Mouse (Mus musculus): Measurements from ENCODE around the gene Fam167b.
A peak's percentile ranks its signal among the peaks of the same experiment; 100 is the strongest.

The Fam167b gene

GRCm38 (mm10) chr4:129578466-129578865 is at the start of gene Fam167b:
Fam167b (minus strand) TSS chr4:129578549.
- no peak for DNase-seq

DNA sequence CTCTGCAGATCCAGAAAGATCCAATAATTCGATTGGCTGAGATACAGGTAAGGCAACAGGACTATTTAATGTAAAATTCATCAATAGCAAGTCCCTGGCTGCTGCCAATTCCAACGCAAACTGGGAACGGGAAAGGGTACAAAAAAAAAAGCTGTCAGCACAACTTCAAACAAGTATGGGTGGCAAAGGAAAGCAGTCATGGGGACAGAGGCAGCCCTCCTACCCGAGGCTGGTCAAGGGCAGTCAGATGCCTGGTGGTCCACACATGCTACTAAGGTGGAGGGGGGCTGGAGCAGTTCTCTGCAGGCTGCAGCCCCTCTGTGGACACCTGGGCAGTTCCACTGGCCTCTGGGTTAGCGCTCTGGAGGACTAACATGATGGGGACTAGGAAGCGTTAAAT is 47.7 kb upstream of the Fam167b start:
- no peak for DNase-seq

- DNase-seq: no peak
These were observed 47.1 kb upstream of the Fam167b start for GRCm38 (mm10) chr4:129625496-129625895.

GRCm38 (mm10) chr4:129625029-129625370 is 46.7 kb upstream of the Fam167b start:
- peak; percentile 72 for DNase-seq

DNA sequence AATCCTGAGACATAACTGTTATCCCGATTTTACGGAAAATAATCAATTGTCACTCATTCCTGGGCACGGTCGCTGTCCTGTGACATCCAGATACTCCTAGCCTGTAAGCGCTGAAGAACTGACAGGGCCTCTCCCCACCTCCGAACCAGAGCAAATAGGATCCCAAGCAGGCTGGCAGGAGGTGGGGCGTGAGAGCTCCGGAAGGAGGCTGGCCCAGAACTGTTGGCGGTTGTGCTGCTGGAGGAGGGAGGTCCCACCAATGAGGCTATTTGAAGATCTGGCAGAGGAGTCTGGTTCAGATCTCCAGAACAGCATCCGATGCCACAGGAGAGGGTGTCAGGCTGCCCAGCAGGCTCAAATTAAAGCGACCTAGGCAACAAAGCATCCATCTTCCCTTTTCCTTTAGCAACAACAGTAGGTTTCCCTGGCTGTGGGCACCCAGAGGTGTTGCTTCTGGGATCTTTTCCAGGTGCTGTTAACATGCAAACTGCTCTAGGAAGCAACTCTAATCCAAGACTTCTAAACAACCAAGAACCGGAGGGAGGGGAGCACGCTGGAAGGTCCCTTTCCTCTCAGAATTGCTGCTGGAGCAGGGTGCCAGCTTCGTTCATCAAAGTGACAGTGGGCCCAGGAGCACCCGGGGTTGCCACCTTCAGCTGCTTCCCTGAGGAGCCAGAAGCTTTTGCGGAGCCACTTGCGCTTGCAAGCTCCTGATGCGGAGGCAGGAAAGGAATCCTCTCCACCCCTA is 46.1 kb upstream of the Fam167b start:
- peak; percentile 88 for DNase-seq

DNA sequence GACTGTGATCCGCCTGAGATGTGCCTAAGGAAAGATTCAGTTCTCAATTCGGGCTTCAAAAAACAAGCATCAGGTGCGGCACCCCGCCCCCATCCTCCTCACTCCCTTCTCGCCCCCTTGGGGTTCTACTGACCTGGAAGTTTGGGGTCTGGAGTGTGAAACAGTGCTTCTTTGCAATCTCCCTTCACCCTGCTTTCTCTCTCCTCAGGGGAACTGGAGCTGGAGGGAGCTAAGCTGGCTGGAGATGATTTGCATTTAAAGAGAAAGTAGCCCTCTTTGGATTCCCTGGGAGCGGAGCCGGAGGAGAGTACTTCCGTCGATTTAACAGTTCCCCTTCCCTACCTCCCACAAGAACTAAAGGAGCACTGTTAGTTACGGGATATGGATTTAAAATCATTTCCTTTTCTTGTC is 45.3 kb upstream of the Fam167b start, which contains the start of gene Ccdc28b:
Gene Ccdc28b, minus strand, starts transcription at position 267 of the 411 bp plus-strand sequence.
- peak; percentile 48 for DNase-seq

GRCm38 (mm10) chr4:129622803-129623535 is 44.6 kb upstream of the Fam167b start:
- DNase-seq: no peak

DNA sequence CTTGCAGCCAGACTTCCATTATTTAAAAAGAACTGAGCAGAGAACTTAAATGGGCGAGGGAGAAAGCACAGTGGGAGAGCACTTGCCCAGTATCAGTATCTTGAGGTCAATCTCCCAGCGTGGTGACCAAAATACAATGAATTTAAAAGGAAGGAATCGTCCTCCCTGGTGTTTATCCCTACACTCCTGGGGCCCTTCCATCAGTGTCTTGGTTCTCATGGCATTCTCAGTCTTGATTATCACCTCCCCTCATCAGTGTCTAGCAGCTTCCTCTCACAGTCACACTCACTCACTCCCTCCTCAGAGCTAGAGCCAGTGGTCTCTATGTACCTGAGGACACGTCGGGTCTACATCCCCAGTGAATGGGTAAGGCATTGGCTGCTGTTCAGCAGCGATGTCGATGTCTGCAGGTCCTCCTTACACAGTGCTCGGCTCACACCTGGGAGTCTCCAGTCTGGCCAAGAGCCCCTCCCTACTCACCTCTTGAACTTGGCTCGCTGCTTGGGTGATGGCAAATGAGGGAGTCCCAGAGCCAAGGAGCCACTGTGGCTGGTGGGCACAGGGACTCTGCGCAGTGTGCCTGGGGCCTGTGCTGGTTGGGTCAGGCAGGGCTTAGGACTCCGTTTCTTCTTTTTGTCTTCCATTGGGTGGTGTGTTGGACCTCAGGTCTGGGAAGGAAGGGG is 43.9 kb upstream of the Fam167b start:
- DNase-seq: no peak

DNA sequence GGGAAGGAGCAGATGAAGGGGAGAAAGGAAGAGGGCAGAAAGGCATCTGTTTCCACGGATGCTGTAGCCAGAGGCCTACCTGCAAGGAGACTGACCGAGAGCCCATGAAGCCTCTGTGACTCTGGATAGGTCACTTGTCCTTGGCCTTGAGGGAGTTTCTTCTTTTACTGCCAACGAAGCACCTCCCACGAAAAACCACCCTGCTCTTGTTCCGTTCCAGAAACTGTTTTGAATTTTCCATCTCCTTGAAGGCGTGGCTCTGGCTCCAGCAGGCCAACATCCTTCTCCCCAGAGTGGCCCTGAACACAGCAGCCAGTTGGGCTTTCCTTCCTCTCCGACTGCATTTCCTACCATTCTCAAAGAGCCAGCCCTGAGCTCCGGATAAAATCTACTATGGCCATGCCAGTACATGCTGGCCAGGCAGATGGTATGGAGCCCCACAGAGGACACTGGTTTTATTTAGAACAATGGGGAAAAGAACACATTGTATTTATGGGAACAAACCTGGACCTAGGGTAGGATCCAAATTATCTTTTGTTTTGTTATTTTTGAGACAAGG is 43.0 kb upstream of the Fam167b start:
- DNase-seq: peak; percentile 61

- DNase-seq: no peak
These were observed 42.3 kb upstream of the Fam167b start for GRCm38 (mm10) chr4:129620419-129621282.

DNA sequence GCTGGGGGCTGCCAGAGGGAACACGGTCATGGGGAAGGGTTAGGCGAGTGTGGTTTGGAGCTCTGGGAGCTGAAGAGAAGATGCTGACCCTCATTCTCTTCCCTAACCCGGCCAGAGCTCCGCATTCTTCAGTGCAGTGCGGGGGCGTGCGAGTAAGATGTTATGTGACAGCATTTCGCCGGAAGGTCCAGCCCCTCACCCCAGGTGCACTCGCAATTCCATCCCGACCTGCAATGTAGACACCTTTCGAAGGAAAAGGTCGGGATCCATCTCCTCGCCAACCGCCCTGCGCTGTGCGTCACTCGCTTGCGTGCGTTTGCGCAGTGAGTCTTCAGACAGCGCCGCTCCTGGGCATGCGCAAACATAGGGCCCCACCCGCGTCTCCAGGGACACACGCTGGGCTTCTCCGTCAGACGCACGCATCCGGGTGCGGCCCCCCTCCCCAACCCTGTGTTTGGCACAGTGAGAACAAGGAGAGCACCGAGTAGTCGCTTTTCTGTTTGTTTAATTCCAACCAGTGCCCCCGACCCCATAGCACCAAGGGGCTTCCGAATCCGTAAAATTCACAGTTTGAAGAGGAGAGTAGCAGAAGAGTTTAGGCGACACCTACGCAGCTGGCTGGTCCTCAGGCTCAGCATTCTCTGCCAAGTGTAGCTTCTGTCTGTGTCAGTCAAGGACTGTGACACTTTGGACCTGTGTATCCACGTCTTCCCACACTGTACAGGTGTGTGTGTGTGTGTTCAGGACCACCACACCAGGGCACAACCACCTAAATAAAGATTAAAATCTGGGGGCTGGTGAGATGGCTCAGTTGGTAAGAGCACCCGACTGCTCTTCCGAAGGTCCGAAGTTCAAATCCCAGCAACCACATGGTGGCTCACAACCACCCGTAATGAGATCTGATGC is 40.7 kb upstream of the Fam167b start, which contains the start of gene Iqcc:
Gene Iqcc, minus strand, starts transcription at position 314 of the 906 bp plus-strand sequence.
- peak; percentile 95 for DNase-seq

GRCm38 (mm10) chr4:129618031-129618430 is 39.7 kb upstream of the Fam167b start:
- DNase-seq: no peak

DNA sequence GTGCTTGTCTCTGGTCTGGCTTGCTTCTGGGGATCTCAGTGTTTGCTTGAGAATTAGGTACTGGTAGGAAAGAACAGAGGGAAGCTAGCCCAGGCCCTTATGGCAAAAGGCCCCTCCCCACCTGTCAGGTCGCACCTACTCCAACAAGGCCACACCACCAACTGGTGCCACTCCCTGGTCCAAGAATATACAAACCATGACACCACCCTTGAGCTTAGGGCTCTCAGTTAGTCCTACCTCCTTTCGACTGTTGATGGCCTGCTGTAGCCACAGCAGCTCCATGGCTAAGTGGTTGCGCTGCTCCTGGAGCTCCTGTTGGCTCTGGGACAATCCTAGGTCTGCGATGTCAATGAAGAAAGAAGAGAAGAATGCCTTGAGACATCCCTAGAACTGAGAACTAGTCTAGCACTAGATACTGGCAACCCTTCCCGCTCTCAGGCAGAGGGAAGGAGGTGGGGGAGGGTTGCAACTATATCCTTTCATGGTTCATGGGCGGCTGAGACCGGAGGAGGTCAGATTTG is 38.8 kb upstream of the Fam167b start:
- DNase-seq: no peak

DNA sequence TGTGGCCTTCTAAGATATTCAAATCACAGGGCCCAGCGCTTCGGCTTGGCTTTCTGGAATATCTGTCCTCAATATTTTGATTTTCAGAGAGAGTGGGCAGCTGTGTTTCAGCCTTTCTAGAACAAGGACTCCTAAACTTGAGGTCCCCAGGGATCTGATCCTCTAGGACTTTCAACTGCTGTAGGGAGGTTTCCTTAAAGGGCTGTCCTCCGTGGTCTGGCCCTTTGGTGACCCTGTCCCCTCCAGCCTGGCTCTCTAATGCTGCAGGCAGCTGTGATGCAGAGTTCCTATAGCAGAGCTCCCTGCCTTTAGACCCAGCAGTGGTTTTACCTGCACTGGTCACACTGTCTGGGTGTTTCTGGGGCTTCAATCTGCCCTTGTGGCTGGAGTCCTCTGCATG is 38.3 kb upstream of the Fam167b start:
- DNase-seq: no peak

- DNase-seq: no peak
These were observed 37.5 kb upstream of the Fam167b start for GRCm38 (mm10) chr4:129615801-129616290.

- no peak for DNase-seq
These were observed 35.7 kb upstream of the Fam167b start, which contains the start of gene Dcdc2b for GRCm38 (mm10) chr4:129614093-129614492. Dcdc2b (minus strand) TSS chr4:129614257.

- no peak for DNase-seq
These were observed 32.1 kb upstream of the Fam167b start for GRCm38 (mm10) chr4:129610472-129610871.

DNA sequence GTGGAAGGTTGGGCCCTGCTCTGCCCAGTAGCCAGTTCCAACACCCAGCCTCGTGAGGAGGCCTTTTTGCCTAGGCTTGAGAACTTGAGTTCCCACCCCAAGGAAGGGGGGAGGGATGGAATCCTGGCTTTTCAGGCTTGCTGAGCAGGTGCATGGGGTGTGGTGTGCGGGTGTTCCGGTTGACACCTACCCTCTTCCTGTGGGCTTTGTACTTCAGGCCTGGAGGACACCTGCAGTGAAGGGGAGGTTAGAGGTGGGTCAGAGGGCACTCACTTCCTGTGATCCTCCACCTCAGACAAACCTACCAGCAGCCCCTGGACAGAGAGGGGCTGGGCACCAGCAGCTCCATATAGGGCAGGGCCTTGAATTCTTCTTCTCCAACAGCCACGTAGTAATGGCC is 31.7 kb upstream of the Fam167b start:
- no peak for DNase-seq

- no peak for DNase-seq
These were observed 30.8 kb upstream of the Fam167b start for GRCm38 (mm10) chr4:129609139-129609631.

GRCm38 (mm10) chr4:129608426-129609025 is 30.2 kb upstream of the Fam167b start:
- DNase-seq: peak; percentile 75
